Mouse (Mus musculus): ENCODE results near the gene Nfkb2. TPM values are rescaled to one million over a fixed set of nuclear protein-coding genes. Genes with fewer than 3 reads are reported as not detected.

The Nfkb2 gene
- polyA plus RNA-seq (2015; fragmentation: Illumina TruSeq; extraction: RNeasy Lipid Tissue Mini Kit (QIAGEN cat#74804); ENCODE audit: insufficient read depth, low read depth, low replicate concordance) = 4.4 TPM

GRCm38 (mm10) chr19:46304216-46304841, at the start of gene Nfkb2:
Nfkb2 (plus strand) TSS chr19:46304320.

GRCm38 (mm10) chr19:46326756-46327305, 22.7 kb downstream of the Nfkb2 start, which contains the start of gene Psd:
Psd (minus strand) TSS chr19:46327156.

GRCm38 (mm10) chr19:46328081-46329030, 24.2 kb downstream of the Nfkb2 start, which contains the start of gene Fbxl15:
Fbxl15 (plus strand) TSS chr19:46328184.

GRCm38 (mm10) chr19:46338331-46338936, 34.3 kb downstream of the Nfkb2 start, which contains the start of gene Cuedc2:
Cuedc2 (minus strand) TSS chr19:46338702.

GRCm38 (mm10) chr19:46350168-46350932, 46.2 kb downstream of the Nfkb2 start, which contains the start of gene 2310034G01Rik:
2310034G01Rik (minus strand) TSS chr19:46350302.

Other genes starting within 250 kb of the Nfkb2 start
- 9.7 TPM for gene Nolc1, start 228.5 kb upstream of the Nfkb2 start, polyA plus RNA-seq (2015; fragmentation: Illumina TruSeq; extraction: RNeasy Lipid Tissue Mini Kit (QIAGEN cat#74804); ENCODE audit: insufficient read depth, low read depth, low replicate concordance)
- not detected for gene Elovl3, start 172.4 kb upstream of the Nfkb2 start, polyA plus RNA-seq (2015; fragmentation: Illumina TruSeq; extraction: RNeasy Lipid Tissue Mini Kit (QIAGEN cat#74804); ENCODE audit: insufficient read depth, low read depth, low replicate concordance)
- not detected for gene Pitx3, start 156.0 kb upstream of the Nfkb2 start, polyA plus RNA-seq (2015; fragmentation: Illumina TruSeq; extraction: RNeasy Lipid Tissue Mini Kit (QIAGEN cat#74804); ENCODE audit: insufficient read depth, low read depth, low replicate concordance)
- 25.3 TPM for gene Gbf1, start 151.8 kb upstream of the Nfkb2 start, polyA plus RNA-seq (2015; fragmentation: Illumina TruSeq; extraction: RNeasy Lipid Tissue Mini Kit (QIAGEN cat#74804); ENCODE audit: insufficient read depth, low read depth, low replicate concordance)
- 4.3 TPM for gene Psd, start 22.8 kb downstream of the Nfkb2 start, polyA plus RNA-seq (2015; fragmentation: Illumina TruSeq; extraction: RNeasy Lipid Tissue Mini Kit (QIAGEN cat#74804); ENCODE audit: insufficient read depth, low read depth, low replicate concordance)
- 1.1 TPM for gene Fbxl15, start 23.9 kb downstream of the Nfkb2 start, polyA plus RNA-seq (2015; fragmentation: Illumina TruSeq; extraction: RNeasy Lipid Tissue Mini Kit (QIAGEN cat#74804); ENCODE audit: insufficient read depth, low read depth, low replicate concordance)
- gene Cuedc2, start 34.4 kb downstream of the Nfkb2 start, polyA plus RNA-seq (2015; fragmentation: Illumina TruSeq; extraction: RNeasy Lipid Tissue Mini Kit (QIAGEN cat#74804); ENCODE audit: insufficient read depth, low read depth, low replicate concordance) = 20.4 TPM
- gene Mfsd13a, start 36.8 kb downstream of the Nfkb2 start, polyA plus RNA-seq (2015; fragmentation: Illumina TruSeq; extraction: RNeasy Lipid Tissue Mini Kit (QIAGEN cat#74804); ENCODE audit: insufficient read depth, low read depth, low replicate concordance) = 2.8 TPM
- gene 2310034G01Rik, start 46.0 kb downstream of the Nfkb2 start, polyA plus RNA-seq (2015; fragmentation: Illumina TruSeq; extraction: RNeasy Lipid Tissue Mini Kit (QIAGEN cat#74804); ENCODE audit: insufficient read depth, low read depth, low replicate concordance) = 1.2 TPM
- 20.4 TPM for gene Actr1a, start 91.4 kb downstream of the Nfkb2 start, polyA plus RNA-seq (2015; fragmentation: Illumina TruSeq; extraction: RNeasy Lipid Tissue Mini Kit (QIAGEN cat#74804); ENCODE audit: insufficient read depth, low read depth, low replicate concordance)
- gene Sufu, start 92.6 kb downstream of the Nfkb2 start, polyA plus RNA-seq (2015; fragmentation: Illumina TruSeq; extraction: RNeasy Lipid Tissue Mini Kit (QIAGEN cat#74804); ENCODE audit: insufficient read depth, low read depth, low replicate concordance) = 1.9 TPM
- gene Trim8, start 197.4 kb downstream of the Nfkb2 start, polyA plus RNA-seq (2015; fragmentation: Illumina TruSeq; extraction: RNeasy Lipid Tissue Mini Kit (QIAGEN cat#74804); ENCODE audit: insufficient read depth, low read depth, low replicate concordance) = 6.7 TPM

Data from pancreas, adult 10 weeks (tissue).